Mouse (Mus musculus): ENCODE data around the gene Rpl13. TPM values are rescaled to one million over a fixed set of nuclear protein-coding genes. Genes with fewer than 3 reads are reported as not detected.

Gene Rpl13
- polyA plus RNA-seq, 1 experiment from 2014 or later: 1,386 TPM

DNA sequence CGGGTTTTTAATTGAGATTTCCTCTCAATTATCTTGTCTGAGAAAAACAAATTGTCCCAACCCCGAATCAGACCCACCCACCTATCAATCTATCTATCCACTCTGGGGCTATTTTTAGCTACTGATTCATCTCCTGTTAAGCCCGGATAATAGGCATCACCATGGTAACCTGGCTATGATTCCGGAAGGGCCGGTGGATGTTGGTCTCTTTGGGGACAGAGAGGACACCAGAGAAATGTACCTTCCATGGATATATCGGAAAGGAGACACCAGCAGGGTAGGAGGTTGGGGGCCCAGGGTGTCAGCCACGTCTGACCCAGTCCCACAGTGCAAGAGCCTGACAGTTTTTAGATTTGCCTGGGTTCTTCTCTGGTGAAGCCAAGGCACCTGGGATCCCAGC, 33.3 kb downstream of the Rpl13 start:
- Histone ChIP-seq H3K27ac (peak overlapping the region; percentile 22; the same call in 1 of the 2 replicates), H3K9ac (0 out of 2 replicates have a peak overlapping the region, but pooled peaks have one; percentile 7), H3K36me3 (no peaks in the 10 kb centered on the region), H3K4me2 (no peak overlapping the region), H3K4me1 (peaks cover 37% of the 10 kb centered on the region), H3K27me3 (no peaks in the 10 kb centered on the region), H3K9me3 (replicated peaks) (no peaks in the 10 kb centered on the region), H3K4me3 (replicated peaks) (no peak overlapping the region)
- no peak for ATAC-seq (replicated peaks; ENCODE audit: low FRiP score)
- WGBS: 31% methylated on average over 7 of the region's 7 CpGs

DNA sequence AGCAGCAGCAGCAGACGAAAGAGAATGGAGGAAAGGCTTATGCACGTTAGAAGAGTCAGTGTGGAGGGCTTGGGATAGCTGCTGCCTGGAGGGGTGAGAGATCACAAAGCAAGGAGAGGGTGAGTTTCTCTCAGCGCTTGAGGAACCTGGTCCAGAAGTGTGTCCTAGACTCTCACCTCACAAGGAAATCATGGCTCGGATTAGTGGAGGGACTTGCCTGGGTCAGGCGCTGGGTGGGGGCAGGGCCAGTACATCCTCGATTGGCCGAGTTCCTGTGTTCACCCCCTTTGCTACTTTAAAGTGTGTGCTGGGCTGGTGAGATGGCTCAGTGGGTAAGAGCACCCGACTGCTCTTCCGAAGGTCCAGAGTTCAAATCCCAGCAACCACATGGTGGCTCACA, 33.7 kb downstream of the Rpl13 start:
- H3K4me3 ChIP-seq (replicated peaks): no peak overlapping the region
- H3K36me3 ChIP-seq: no peaks in the 10 kb centered on the region
- H3K27me3 ChIP-seq: no peaks in the 10 kb centered on the region
- H3K4me2 ChIP-seq: no peak overlapping the region
- WGBS: 55% methylated on average over 9 of the region's 9 CpGs
- peaks cover 36% of the 10 kb centered on the region for H3K4me1 ChIP-seq
- H3K9me3 ChIP-seq (replicated peaks): no peaks in the 10 kb centered on the region
- ATAC-seq (replicated peaks; ENCODE audit: low FRiP score): no peak
- 0 out of 2 replicates have a peak overlapping the region, but pooled peaks have one; percentile 7 for H3K9ac ChIP-seq
- H3K27ac ChIP-seq: peak overlapping the region; percentile 22; the same call in 1 of the 2 replicates

DNA sequence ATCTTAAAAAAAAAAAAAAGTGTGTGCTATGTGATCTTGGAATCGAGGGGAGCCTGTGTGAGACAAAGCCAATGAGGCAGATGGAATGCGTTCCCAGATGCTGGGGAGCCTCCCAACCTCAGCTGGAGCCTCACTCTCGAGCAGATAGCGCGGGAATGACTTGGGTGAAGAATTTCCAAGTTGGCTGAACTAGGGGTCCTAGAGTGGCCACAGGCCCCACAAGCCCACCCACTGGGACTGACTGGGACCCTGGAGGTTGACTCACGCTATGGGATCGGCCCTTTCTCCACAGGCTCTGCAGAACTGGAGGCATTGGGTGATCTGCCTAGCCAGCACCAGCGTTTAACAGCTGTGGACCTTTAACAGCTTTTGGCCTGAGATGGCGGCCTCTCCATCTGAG, 34.1 kb downstream of the Rpl13 start:
- peaks cover 33% of the 10 kb centered on the region for H3K4me1 ChIP-seq
- H3K9ac ChIP-seq: no peak overlapping the region
- no peaks in the 10 kb centered on the region for H3K36me3 ChIP-seq
- no peaks in the 10 kb centered on the region for H3K27me3 ChIP-seq
- WGBS: 81% methylated on average over 9 of the region's 9 CpGs
- H3K4me2 ChIP-seq: no peak overlapping the region
- no peak overlapping the region for H3K4me3 ChIP-seq (replicated peaks)
- no peak overlapping the region for H3K27ac ChIP-seq
- H3K9me3 ChIP-seq (replicated peaks): no peaks in the 10 kb centered on the region
- no peak for ATAC-seq (replicated peaks; ENCODE audit: low FRiP score)

DNA sequence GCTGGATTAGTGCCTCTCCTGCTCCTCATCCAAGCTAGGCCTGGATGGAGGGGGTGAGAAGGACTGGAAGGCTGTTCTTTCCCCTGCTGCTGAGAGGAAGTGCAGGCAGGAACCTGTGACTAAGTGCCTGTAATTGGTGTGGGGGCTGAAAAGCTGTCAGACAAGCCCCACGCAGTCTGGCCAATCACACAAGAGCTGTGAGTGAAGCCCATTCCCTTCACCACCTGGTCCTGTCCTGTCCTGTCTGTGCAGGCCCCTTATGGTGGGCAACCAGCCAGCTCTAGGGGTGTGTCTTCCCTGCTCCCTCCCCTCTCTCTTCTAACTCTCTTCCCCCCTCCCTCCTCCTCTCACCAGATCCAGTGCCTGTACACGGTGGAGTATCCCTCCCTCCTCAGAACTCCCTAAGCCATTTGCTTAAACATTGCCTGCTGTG, 35.5 kb downstream of the Rpl13 start:
- ATAC-seq (replicated peaks; ENCODE audit: low FRiP score): peak; percentile 93
- peaks cover 39% of the 10 kb centered on the region for H3K4me1 ChIP-seq
- H3K36me3 ChIP-seq: no peaks in the 10 kb centered on the region
- H3K9me3 ChIP-seq (replicated peaks): no peaks in the 10 kb centered on the region
- H3K27ac ChIP-seq: peak overlapping the region; percentile 82
- no peaks in the 10 kb centered on the region for H3K27me3 ChIP-seq
- H3K4me2 ChIP-seq: 0 out of 2 replicates have a peak overlapping the region, but pooled peaks have one; percentile 4
- 0% methylated on average over 2 of the region's 2 CpGs for WGBS
- no peak overlapping the region for H3K4me3 ChIP-seq (replicated peaks)
- no peak overlapping the region for H3K9ac ChIP-seq

DNA sequence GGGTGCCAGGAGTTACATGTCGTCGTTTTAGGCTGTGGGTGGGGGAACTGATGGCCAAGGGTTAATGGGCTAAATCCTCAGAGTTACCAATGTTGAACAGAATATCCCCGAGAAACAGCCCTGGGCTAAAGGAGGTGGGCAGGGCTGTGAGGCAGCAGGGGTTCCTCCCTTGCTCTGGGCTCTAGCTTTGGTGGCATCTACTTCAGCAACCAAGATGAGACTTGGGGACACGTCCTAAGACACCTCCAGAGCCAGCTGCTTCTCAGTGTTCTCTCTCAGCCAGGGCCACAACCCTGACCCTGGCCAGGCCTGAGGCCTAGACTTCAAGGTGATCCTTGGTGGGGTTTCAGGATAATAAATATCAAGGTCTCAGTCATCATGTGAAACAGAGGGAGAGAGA, 36.6 kb downstream of the Rpl13 start:
- H3K4me2 ChIP-seq: no peak overlapping the region
- no peaks in the 10 kb centered on the region for H3K36me3 ChIP-seq
- H3K4me3 ChIP-seq (replicated peaks): no peak overlapping the region
- ATAC-seq (replicated peaks; ENCODE audit: low FRiP score): no peak
- H3K9ac ChIP-seq: no peak overlapping the region
- H3K9me3 ChIP-seq (replicated peaks): no peaks in the 10 kb centered on the region
- H3K27ac ChIP-seq: no peak overlapping the region
- 44% methylated on average over 4 of the region's 4 CpGs for WGBS
- no peaks in the 10 kb centered on the region for H3K27me3 ChIP-seq
- peaks cover 39% of the 10 kb centered on the region for H3K4me1 ChIP-seq

DNA sequence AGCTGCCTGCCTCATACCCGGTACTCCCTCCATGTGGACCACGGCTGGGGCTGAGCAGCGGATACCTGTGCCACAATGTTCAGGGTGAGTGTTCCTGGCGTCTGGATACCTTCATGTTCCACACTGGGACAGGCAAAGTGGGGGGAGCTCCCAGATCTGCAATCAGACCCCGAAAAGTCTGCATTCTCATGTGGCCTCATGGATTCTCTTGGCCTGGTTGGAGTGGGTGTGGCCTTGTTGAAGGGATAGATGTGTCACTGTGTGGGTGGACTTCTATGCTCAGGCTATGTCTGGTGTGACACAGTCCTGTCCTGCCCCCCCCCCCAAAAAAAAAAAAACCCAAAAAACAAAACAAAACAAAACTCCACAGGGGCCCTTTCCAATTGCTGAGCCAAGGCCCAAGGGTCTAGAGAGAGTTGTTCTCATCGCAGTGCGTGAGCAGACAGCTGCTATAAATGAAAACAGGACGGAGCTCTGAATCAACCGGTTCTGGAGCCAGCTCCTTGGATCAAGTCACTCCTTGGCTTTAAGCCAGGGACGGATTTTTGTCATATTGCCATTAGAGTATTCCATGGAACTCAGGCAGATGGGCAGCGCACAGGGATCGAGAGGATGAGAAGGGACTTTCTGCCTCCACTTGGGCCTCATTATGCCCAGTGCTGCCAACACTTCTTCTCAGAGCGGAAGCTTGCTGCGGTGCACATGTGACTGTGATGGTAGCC, 39.8 kb downstream of the Rpl13 start:
- H3K9ac ChIP-seq: no peak overlapping the region
- ATAC-seq (replicated peaks; ENCODE audit: low FRiP score): no peak
- WGBS: 73% methylated on average over 14 of the region's 14 CpGs
- H3K4me2 ChIP-seq: no peak overlapping the region
- no peak overlapping the region for H3K4me3 ChIP-seq (replicated peaks)
- no peaks in the 10 kb centered on the region for H3K9me3 ChIP-seq (replicated peaks)
- H3K4me1 ChIP-seq: peaks cover 25% of the 10 kb centered on the region
- no peaks in the 10 kb centered on the region for H3K36me3 ChIP-seq
- peak overlapping the region; percentile 66 for H3K27ac ChIP-seq
- no peaks in the 10 kb centered on the region for H3K27me3 ChIP-seq

DNA sequence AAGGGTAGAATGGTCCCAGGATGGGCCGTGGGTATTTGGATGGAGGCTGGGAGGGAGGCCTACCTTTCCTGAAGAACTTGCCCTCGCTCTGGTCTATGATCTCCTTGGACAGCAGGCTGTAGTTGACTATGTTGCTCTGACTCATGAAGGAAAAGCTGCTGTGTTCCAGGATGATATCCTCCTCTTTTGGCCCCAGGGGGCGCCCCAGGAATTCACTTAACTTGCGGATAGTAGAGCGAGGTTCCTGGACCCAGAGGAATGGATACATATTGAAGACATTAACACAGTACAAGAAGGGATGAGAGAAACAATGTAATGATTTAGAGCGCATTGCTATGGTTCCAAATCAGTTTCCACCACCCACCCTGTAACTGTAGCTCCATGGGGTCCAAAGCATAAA, 43.1 kb downstream of the Rpl13 start:
- no peak for ATAC-seq (replicated peaks; ENCODE audit: low FRiP score)
- 60% methylated on average over 6 of the region's 6 CpGs for WGBS
- Histone ChIP-seq H3K36me3 (no peaks in the 10 kb centered on the region), H3K4me2 (no peak overlapping the region), H3K27ac (no peak overlapping the region), H3K9me3 (replicated peaks) (no peaks in the 10 kb centered on the region), H3K27me3 (no peaks in the 10 kb centered on the region), H3K4me3 (replicated peaks) (no peak overlapping the region), H3K9ac (no peak overlapping the region), H3K4me1 (peaks cover 8% of the 10 kb centered on the region; the same call in 1 of the 2 replicates)

DNA sequence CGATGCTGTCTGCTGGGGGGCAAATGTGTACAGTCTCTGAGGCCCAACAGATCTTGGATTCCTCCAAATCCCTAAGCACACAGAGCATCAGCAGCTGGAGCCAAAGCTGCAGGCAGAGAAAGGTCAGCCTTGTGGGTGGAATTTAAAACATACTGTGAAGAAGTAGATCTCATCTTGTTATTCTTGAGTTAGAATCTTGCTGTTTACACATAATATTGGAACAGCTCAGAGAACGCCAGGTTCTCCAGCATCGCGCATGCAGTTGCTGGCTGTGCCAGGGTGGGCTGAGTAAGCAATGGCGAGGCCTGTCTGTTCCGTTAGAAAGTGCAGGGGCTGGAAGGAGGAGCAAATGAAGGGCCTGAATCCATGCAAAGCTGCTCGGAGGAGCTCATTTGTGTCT, 44.2 kb downstream of the Rpl13 start:
- H3K36me3 ChIP-seq: no peaks in the 10 kb centered on the region
- H3K4me3 ChIP-seq (replicated peaks): no peak overlapping the region
- H3K4me2 ChIP-seq: no peak overlapping the region
- WGBS: 73% methylated on average over 7 of the region's 7 CpGs
- peaks cover 17% of the 10 kb centered on the region; the same call in 1 of the 2 replicates for H3K4me1 ChIP-seq
- H3K9ac ChIP-seq: no peak overlapping the region
- no peaks in the 10 kb centered on the region for H3K27me3 ChIP-seq
- no peak for ATAC-seq (replicated peaks; ENCODE audit: low FRiP score)
- H3K27ac ChIP-seq: peak overlapping the region; percentile 74
- no peaks in the 10 kb centered on the region for H3K9me3 ChIP-seq (replicated peaks)

DNA sequence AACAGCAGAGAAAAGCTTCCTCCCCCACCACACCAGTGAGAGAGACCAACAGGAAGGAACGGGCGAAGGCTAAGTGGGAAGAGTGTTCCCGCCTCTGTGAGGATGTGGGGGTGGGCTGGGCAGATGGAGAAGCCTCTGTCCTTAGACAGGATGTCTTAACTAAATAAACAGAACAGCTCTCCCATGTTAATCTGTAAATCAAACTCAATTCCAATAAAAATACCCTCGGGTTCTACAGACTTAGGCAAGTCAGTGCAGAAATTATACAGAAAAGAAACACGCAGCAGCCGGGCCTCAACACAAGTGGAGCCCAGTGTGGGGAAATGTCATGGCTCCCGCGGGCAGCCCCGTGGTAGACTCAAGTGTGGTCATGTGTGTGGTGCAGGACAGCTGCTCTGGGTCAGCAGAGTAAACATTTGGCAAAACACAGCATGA, 48.6 kb downstream of the Rpl13 start:
- peaks cover 12% of the 10 kb centered on the region; the same call in 1 of the 2 replicates for H3K4me1 ChIP-seq
- H3K4me2 ChIP-seq: no peak overlapping the region
- WGBS: 33% methylated on average over 9 of the region's 9 CpGs
- H3K9me3 ChIP-seq (replicated peaks): no peaks in the 10 kb centered on the region
- no peaks in the 10 kb centered on the region for H3K27me3 ChIP-seq
- ATAC-seq (replicated peaks; ENCODE audit: low FRiP score): no peak; the same call in 1 of the 2 replicates
- no peak overlapping the region for H3K4me3 ChIP-seq (replicated peaks)
- H3K36me3 ChIP-seq: no peaks in the 10 kb centered on the region
- H3K27ac ChIP-seq: peak overlapping the region; percentile 69
- H3K9ac ChIP-seq: no peak overlapping the region

Small RNA genes lying within 50 kb of the gene (microRNA-seq; reads per million reads assigned to microRNA genes)
- gene Mir7079 (0.59 reads per million), gene Mir7080 (not detected)

Other genes with a start within 250 kb of the Rpl13 start
- gene Ankrd11, start 60.1 kb upstream of the Rpl13 start, polyA plus RNA-seq (2015; fragmentation: Nextera tagmentation; extraction: Ambion mirVana): 33.5 and 38.0 TPM in 2 replicates
- 48.9 and 52.5 TPM in 2 replicates for gene Spg7, start 39.4 kb upstream of the Rpl13 start, polyA plus RNA-seq (2015; fragmentation: Nextera tagmentation; extraction: Ambion mirVana)
- 0.63 and 1.0 TPM in 2 replicates for gene Cpne7, start 15.0 kb downstream of the Rpl13 start, polyA plus RNA-seq (2015; fragmentation: Nextera tagmentation; extraction: Ambion mirVana)
- 9.5 and 12.7 TPM in 2 replicates for gene Sult5a1, start 56.0 kb downstream of the Rpl13 start, polyA plus RNA-seq (2015; fragmentation: Nextera tagmentation; extraction: Ambion mirVana)
- 4.4 and 5.5 TPM in 2 replicates for gene Dpep1, start 83.9 kb downstream of the Rpl13 start, polyA plus RNA-seq (2015; fragmentation: Nextera tagmentation; extraction: Ambion mirVana)
- 118 and 126 TPM in 2 replicates for gene Chmp1a, start 110.4 kb downstream of the Rpl13 start, polyA plus RNA-seq (2015; fragmentation: Nextera tagmentation; extraction: Ambion mirVana)
- gene Spata33, start 110.5 kb downstream of the Rpl13 start, polyA plus RNA-seq (2015; fragmentation: Nextera tagmentation; extraction: Ambion mirVana): 4.2 and 5.5 TPM in 2 replicates
- 33.7 and 34.7 TPM in 2 replicates for gene Cdk10, start 122.5 kb downstream of the Rpl13 start, polyA plus RNA-seq (2015; fragmentation: Nextera tagmentation; extraction: Ambion mirVana)
- 5.3 and 5.7 TPM in 2 replicates for gene Spata2l, start 133.9 kb downstream of the Rpl13 start, polyA plus RNA-seq (2015; fragmentation: Nextera tagmentation; extraction: Ambion mirVana)
- 21.2 and 22.7 TPM in 2 replicates for gene Zfp276, start 151.8 kb downstream of the Rpl13 start, polyA plus RNA-seq (2015; fragmentation: Nextera tagmentation; extraction: Ambion mirVana)
- 22.2 and 25.0 TPM in 2 replicates for gene Vps9d1, start 152.0 kb downstream of the Rpl13 start, polyA plus RNA-seq (2015; fragmentation: Nextera tagmentation; extraction: Ambion mirVana)
- gene Fanca, start 216.2 kb downstream of the Rpl13 start, polyA plus RNA-seq (2015; fragmentation: Nextera tagmentation; extraction: Ambion mirVana): 38.2 and 45.2 TPM in 2 replicates
- 4.7 and 5.0 TPM in 2 replicates for gene Spire2, start 230.4 kb downstream of the Rpl13 start, polyA plus RNA-seq (2015; fragmentation: Nextera tagmentation; extraction: Ambion mirVana)

Data from kidney, embryonic 15.5 days (tissue).